Mouse (Mus musculus) forebrain, embryonic 14.5 days (tissue): ENCODE results near the gene Gm20388. TPM values are rescaled to one million over a fixed set of nuclear protein-coding genes. Genes with fewer than 3 reads are reported as not detected.

ENCODE experiments used
- ATAC-seq: fragments of 200-750 bp; cut with Nextera tagmentation; 2 replicates; pipeline ENCODE4 v1.8.0; 2017; ENCODE audit warnings: mild to moderate bottlenecking, moderate library complexity
- DNase-seq: peaks from one replicate; pipeline ENCODE4 v3.0.0-alpha.2; 2015; ENCODE audit warnings: low spot score
- H3K27ac ChIP-seq: fragments of 300-500 bp; sonication (generic); 2 replicates; pipeline ENCODE4 v1.5.1; 2014; ENCODE audit warnings: low read depth, mild to moderate bottlenecking, control low read depth, low read length, moderate library complexity
- H3K27me3 ChIP-seq: fragments of 300-500 bp; sonication (generic); replicated peaks from 2 replicates; pipeline ENCODE4 v1.6.1; 2014; ENCODE audit warnings: low read length, control low read depth, mixed read lengths; ENCODE audit not compliant: control insufficient read depth, insufficient read depth
- H3K36me3 ChIP-seq: fragments of 300-500 bp; sonication (generic); 2 replicates; pipeline ENCODE4 v1.6.1; 2014; ENCODE audit warnings: low read length, control low read depth; ENCODE audit not compliant: control insufficient read depth, insufficient read depth
- H3K4me1 ChIP-seq: fragments of 300-500 bp; sonication (generic); 2 replicates; pipeline ENCODE4 v1.6.1; 2014; ENCODE audit warnings: antibody characterized with exemption, low read length, control low read depth; ENCODE audit not compliant: control insufficient read depth, insufficient read depth
- H3K4me2 ChIP-seq: fragments of 300-500 bp; sonication (generic); 2 replicates; pipeline ENCODE4 v1.6.1; 2014; ENCODE audit warnings: mild to moderate bottlenecking, control low read depth, low read length
- H3K4me3 ChIP-seq: fragments of 300-500 bp; sonication (generic); 2 replicates; pipeline ENCODE4 v1.5.1; 2014; ENCODE audit warnings: low read depth, low read length, control low read depth
- H3K9ac ChIP-seq: fragments of 300-500 bp; sonication (generic); 2 replicates; pipeline ENCODE4 v1.6.1; 2014; ENCODE audit warnings: mild to moderate bottlenecking, low read length, control low read depth, moderate library complexity
- H3K9me3 ChIP-seq: fragments of 300-500 bp; sonication (generic); replicated peaks from 2 replicates; pipeline ENCODE4 v1.6.1; 2016; ENCODE audit warnings: low read length, control low read depth, mixed read lengths; ENCODE audit not compliant: control insufficient read depth
- WGBS: fragments of 180-500 bp; shearing (Covaris S2); extraction: QIAGEN DNeasy Blood & Tissue Kit; methylation state at CpG from one replicate; pipeline ENCODE4 v1.1.7; 2014; 5-methylcytosine and 5-hydroxymethylcytosine counted together
- polyA plus RNA-seq: library from polyadenylated mRNA; unstranded; fragments of >200 nt; fragmentation: Nextera tagmentation; extraction: Ambion mirVana; gene quantifications from 2 replicates; pipeline ENCODE4 v1.2.1, GENCODE M21; 2014

Gene Gm20388
- polyA plus RNA-seq, 1 experiment from 2014 or later, result 7.4 TPM

- H3K27me3 ChIP-seq, result no peaks in the 10 kb centered on the region
- H3K9ac ChIP-seq, result no peak overlapping the region
- H3K4me3 ChIP-seq, result no peak overlapping the region
- H3K4me2 ChIP-seq, result no peak overlapping the region
- H3K27ac ChIP-seq, result peak overlapping the region; percentile 44
- DNase-seq, result peak; percentile 72
- peak; percentile 54 for ATAC-seq
- H3K4me1 ChIP-seq, result no peaks in the 10 kb centered on the region
- 0 out of 2 replicates have a peak, but pooled peaks cover 4% of the 10 kb centered on the region for H3K36me3 ChIP-seq
- WGBS, result 43% methylated on average over 7 of the region's 7 CpGs
- no peaks in the 10 kb centered on the region for H3K9me3 ChIP-seq
These were observed 734.0 kb downstream of the Gm20388 start for GRCm38 (mm10) chr8:120644663-120645062.

GRCm38 (mm10) chr8:120647532-120647931 lies 736.9 kb downstream of the Gm20388 start, which contains the start of gene 1190005I06Rik:
Gene 1190005I06Rik (minus strand): TSS chr8:120647632.
- WGBS, result 27% methylated on average over 7 of the region's 7 CpGs
- H3K4me3 ChIP-seq, result no peak within 1 kb of the TSS
- ATAC-seq, result no peak

GRCm38 (mm10) chr8:120656322-120657052 lies 745.8 kb downstream of the Gm20388 start:
- Histone ChIP-seq H3K4me2 (no peak overlapping the region), H3K36me3 (peaks cover 63% of the 10 kb centered on the region), H3K27ac (no peak overlapping the region), H3K27me3 (no peaks in the 10 kb centered on the region), H3K9me3 (no peaks in the 10 kb centered on the region), H3K4me1 (no peaks in the 10 kb centered on the region), H3K9ac (no peak overlapping the region), H3K4me3 (no peak overlapping the region)
- 87% methylated on average over 7 of the region's 7 CpGs for WGBS
- DNase-seq (no peak), ATAC-seq (no peak)

More at GRCm38 (mm10) chr8:120647532-120647931, 736.9 kb downstream of the Gm20388 start, which contains the start of gene 1190005I06Rik:
- Histone ChIP-seq H3K9me3 (no peaks in the 10 kb centered on the region), H3K27ac (no peak within 1 kb of the TSS), H3K36me3 (0 out of 2 replicates have a peak, but pooled peaks cover 4% of the 10 kb centered on the region), H3K27me3 (no peaks in the 10 kb centered on the region), H3K4me2 (no peak within 1 kb of the TSS), H3K4me1 (no peaks in the 10 kb centered on the region), H3K9ac (no peak within 1 kb of the TSS)
- no peak for DNase-seq

GRCm38 (mm10) chr8:120657415-120657814 lies 746.8 kb downstream of the Gm20388 start:
- Histone ChIP-seq H3K27ac (no peak overlapping the region), H3K4me3 (no peak overlapping the region), H3K4me1 (no peaks in the 10 kb centered on the region), H3K27me3 (no peaks in the 10 kb centered on the region), H3K9me3 (no peaks in the 10 kb centered on the region), H3K4me2 (no peak overlapping the region), H3K36me3 (peaks cover 63% of the 10 kb centered on the region), H3K9ac (no peak overlapping the region)
- no peak for DNase-seq
- no peak for ATAC-seq
- WGBS, result 91% methylated on average over 8 of the region's 8 CpGs

GRCm38 (mm10) chr8:120664566-120664965 lies 753.9 kb downstream of the Gm20388 start:
- H3K36me3 ChIP-seq, result peaks cover 8% of the 10 kb centered on the region; the same call in 1 of the 2 replicates
- no peak for ATAC-seq
- 72% methylated on average over 6 of the region's 6 CpGs for WGBS
- no peak for DNase-seq
- no peak overlapping the region for H3K4me2 ChIP-seq
- H3K9ac ChIP-seq, result no peak overlapping the region; the same call in 1 of the 2 replicates
- H3K4me1 ChIP-seq, result peaks cover 18% of the 10 kb centered on the region
- no peak overlapping the region; the same call in 1 of the 2 replicates for H3K27ac ChIP-seq
- H3K4me3 ChIP-seq, result no peak overlapping the region
- H3K27me3 ChIP-seq, result no peaks in the 10 kb centered on the region
- H3K9me3 ChIP-seq, result no peaks in the 10 kb centered on the region

- Histone ChIP-seq H3K4me1 (peaks cover 18% of the 10 kb centered on the region), H3K9me3 (no peaks in the 10 kb centered on the region), H3K4me2 (peak overlapping the region; percentile 88), H3K27me3 (no peaks in the 10 kb centered on the region), H3K9ac (no peak overlapping the region), H3K27ac (no peak overlapping the region), H3K4me3 (0 out of 2 replicates have a peak overlapping the region, but pooled peaks have one; percentile 94), H3K36me3 (peaks cover 13% of the 10 kb centered on the region)
- ATAC-seq (no peak), DNase-seq (no peak)
- WGBS, result 75% methylated on average over 3 of the region's 3 CpGs
These were observed 755.2 kb downstream of the Gm20388 start for GRCm38 (mm10) chr8:120665726-120666455.

GRCm38 (mm10) chr8:120666807-120667470 lies 756.3 kb downstream of the Gm20388 start:
- 1% methylated on average over 17 of the region's 17 CpGs for WGBS
- no peak for ATAC-seq
- H3K4me1 ChIP-seq, result peaks cover 18% of the 10 kb centered on the region
- H3K27ac ChIP-seq, result peak overlapping the region; percentile 79
- no peaks in the 10 kb centered on the region for H3K27me3 ChIP-seq
- H3K36me3 ChIP-seq, result peaks cover 21% of the 10 kb centered on the region
- H3K9me3 ChIP-seq, result no peaks in the 10 kb centered on the region
- peak overlapping the region; percentile 94 for H3K4me3 ChIP-seq
- H3K4me2 ChIP-seq, result peak overlapping the region; percentile 88
- no peak for DNase-seq
- peak overlapping the region; percentile 97 for H3K9ac ChIP-seq

GRCm38 (mm10) chr8:120667561-120668373 lies 757.1 kb downstream of the Gm20388 start, which contains the start of the genes Gm27021 and Cox4i1:
Gene Gm27021 (minus strand): TSS chr8:120668079.
Gene Cox4i1 (plus strand): TSS chr8:120668222.
- Histone ChIP-seq H3K4me2 (peak within 1 kb of the TSS; percentile 88), H3K9me3 (no peaks in the 10 kb centered on the region), H3K4me3 (peak within 1 kb of the TSS; percentile 94), H3K9ac (peak within 1 kb of the TSS; percentile 97), H3K27ac (peak within 1 kb of the TSS; percentile 79), H3K27me3 (no peaks in the 10 kb centered on the region), H3K36me3 (peaks cover 30% of the 10 kb centered on the region), H3K4me1 (peaks cover 18% of the 10 kb centered on the region)
- ATAC-seq, result peak; percentile 95
- peak; percentile 96 for DNase-seq
- 0% methylated on average over 96 of the region's 105 CpGs for WGBS
